Mouse (Mus musculus): ENCODE data around the gene Rps2.

DNA sequence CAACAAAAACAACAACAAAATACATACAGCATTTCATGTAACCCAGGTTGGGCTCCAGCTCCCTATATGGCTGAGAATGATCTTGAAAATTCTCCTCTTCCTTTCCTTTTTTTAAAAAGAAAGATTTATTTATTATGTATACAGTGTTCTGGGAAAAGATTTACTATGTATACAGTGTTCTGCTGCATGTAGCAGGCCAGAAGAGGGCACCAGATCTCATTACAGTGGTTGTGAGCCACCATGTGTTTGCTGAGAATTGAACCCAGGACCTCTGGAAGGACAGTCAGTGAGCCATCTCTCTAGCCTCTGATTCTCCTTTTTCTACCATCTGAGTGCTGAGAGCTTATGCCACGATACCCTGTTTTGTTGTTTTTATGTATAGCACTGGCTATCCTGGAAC lies 16.6 kb downstream of the Rps2 start:
- TF ChIP-seq POLR2A (IDR thresholded peaks at IDR 0.05; ENCODE audit: insufficient read depth, low read depth, low read length) (no peak), CTCF (IDR thresholded peaks at IDR 0.05; ENCODE audit: insufficient read depth, low read depth, low read length) (no peak)

Measured in olfactory bulb, adult 2 months (tissue).